Mouse (Mus musculus) erythroblast, embryonic 14.5 days (primary cell): Measurements from ENCODE around the gene Ankrd28. TPM values are rescaled to one million over a fixed set of nuclear protein-coding genes. Genes with fewer than 3 reads are reported as not detected.

Experiments used
- H3K27me3 ChIP-seq: 2 replicates; pipeline ENCODE4 v1.6.1; 2012; ENCODE audit warnings: inconsistent platforms; ENCODE audit not compliant: control insufficient read depth
- H3K36me3 ChIP-seq: 2 replicates; pipeline ENCODE4 v1.6.1; 2012; ENCODE audit warnings: mild to moderate bottlenecking, inconsistent platforms; ENCODE audit not compliant: control insufficient read depth
- H3K4me1 ChIP-seq: 2 replicates; pipeline ENCODE4 v1.6.1; 2012; ENCODE audit warnings: inconsistent platforms; ENCODE audit not compliant: control insufficient read depth
- H3K4me3 ChIP-seq: replicated peaks from 2 replicates; pipeline ENCODE3; 2012; ENCODE audit warnings: moderate library complexity, mild to moderate bottlenecking, inconsistent platforms
- H3K9me3 ChIP-seq: 2 replicates; pipeline ENCODE4 v1.6.1; 2012; ENCODE audit warnings: low read length, inconsistent platforms, mixed read lengths; ENCODE audit not compliant: control insufficient read depth
- GATA1 ChIP-seq: IDR thresholded peaks from 2 replicates; pipeline ENCODE4 v1.6.1; 2012; ENCODE audit warnings: low read length, inconsistent platforms, mixed read lengths
- TAL1 ChIP-seq: IDR thresholded peaks from 3 replicates; pipeline ENCODE4 v1.6.1; 2012; ENCODE audit warnings: low read length, inconsistent platforms, mixed read lengths
- polyA plus RNA-seq: library from polyadenylated mRNA; stranded (reverse); fragments of >175 nt; gene quantifications from 2 replicates; pipeline ENCODE4 v1.2.3, GENCODE M21; 2012

Gene Ankrd28
- polyA plus RNA-seq, 1 experiment, result 0.02 TPM

DNA sequence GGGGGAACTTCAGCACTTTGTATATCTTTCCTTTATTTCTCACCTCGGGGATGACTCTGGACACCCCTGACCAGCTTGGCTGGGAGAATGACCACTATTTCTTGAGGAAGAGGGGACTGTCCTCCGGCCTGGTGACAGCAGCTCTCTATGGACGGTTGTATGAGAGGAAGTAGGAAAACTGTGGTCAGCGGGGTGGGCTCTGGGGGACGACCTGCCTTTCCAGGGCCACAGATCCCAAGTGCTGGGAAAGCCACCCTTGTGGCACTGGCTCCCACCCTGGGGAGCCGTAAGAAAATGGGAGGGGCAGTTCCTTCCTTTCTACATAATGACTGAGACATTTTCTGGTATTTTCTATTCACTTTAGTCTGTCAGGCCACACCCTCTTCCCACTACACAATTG is 162.7 kb downstream of the Ankrd28 start:
- TF ChIP-seq GATA1 (no peak), TAL1 (no peak)
- Histone ChIP-seq H3K36me3 (peaks cover 13% of the 10 kb centered on the region), H3K4me3 (no peak overlapping the region), H3K9me3 (0 out of 2 replicates have a peak, but pooled peaks cover 3% of the 10 kb centered on the region), H3K27me3 (peaks cover 2% of the 10 kb centered on the region), H3K4me1 (peaks cover 16% of the 10 kb centered on the region)

GRCm38 (mm10) chr14:31666931-31667705 is 163.3 kb downstream of the Ankrd28 start:
- H3K4me3 ChIP-seq, result no peak overlapping the region
- H3K4me1 ChIP-seq, result peaks cover 22% of the 10 kb centered on the region
- peaks cover 9% of the 10 kb centered on the region for H3K27me3 ChIP-seq
- H3K36me3 ChIP-seq, result peaks cover 13% of the 10 kb centered on the region
- H3K9me3 ChIP-seq, result 0 out of 2 replicates have a peak, but pooled peaks cover 3% of the 10 kb centered on the region
- TF ChIP-seq GATA1 (no peak), TAL1 (no peak)

DNA sequence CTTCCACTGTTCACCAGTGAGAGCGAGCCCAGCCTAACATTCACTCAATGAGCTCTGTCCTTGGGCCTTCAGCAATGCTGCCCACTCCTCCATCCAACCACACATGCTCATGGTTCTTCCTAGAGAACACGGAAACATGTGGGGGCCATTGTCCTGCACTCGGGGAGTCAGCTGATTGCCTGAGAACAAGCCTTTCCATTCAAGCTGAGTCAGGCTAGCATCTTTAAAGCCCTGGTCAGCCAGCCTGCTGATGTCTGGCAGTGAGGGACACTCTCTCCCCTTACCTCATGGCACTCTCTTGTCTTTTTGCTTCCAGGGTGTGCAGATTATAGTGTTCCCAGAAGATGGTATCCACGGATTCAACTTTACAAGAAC is 164.9 kb downstream of the Ankrd28 start:
- Histone ChIP-seq H3K4me1 (peaks cover 31% of the 10 kb centered on the region), H3K36me3 (peaks cover 13% of the 10 kb centered on the region)

DNA sequence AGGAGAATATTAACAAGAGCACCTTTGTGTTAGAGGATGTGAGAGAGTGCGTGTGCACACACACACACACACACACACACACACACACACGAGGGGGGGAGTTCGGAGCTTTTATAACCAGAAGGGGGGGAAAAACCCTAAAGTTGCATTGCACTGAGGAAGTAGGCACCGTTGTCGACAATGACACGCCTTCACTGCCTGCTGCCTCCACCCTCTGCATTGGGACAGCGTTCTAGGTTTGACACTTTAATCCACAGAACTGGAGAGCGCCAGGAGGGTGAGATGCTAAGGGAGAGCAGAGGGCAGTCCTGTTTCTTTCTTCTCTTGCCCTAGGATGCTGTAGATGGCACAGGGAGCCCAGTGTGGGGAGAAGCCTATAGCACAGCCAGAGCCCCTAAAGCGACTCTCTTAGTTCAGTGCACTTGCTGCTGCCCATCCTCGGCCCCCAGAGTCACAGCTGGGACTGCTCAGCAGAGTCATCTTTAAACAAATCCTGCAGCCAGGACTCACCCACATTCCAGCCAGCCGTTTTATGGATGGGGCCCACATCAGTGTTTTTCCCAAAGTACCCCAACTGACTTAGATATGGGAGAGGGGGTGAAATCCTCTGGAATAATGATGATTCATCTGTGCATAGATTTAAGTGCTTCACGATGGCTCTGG is 165.4 kb downstream of the Ankrd28 start:
- Histone ChIP-seq H3K9me3 (0 out of 2 replicates have a peak, but pooled peaks cover 3% of the 10 kb centered on the region), H3K4me1 (peaks cover 31% of the 10 kb centered on the region), H3K36me3 (peaks cover 13% of the 10 kb centered on the region), H3K27me3 (peaks cover 16% of the 10 kb centered on the region), H3K4me3 (no peak overlapping the region)
- no peak for TF ChIP-seq GATA1
- TF ChIP-seq TAL1, result no peak

More for the DNA sequence above, 164.9 kb downstream of the Ankrd28 start:
- H3K9me3 ChIP-seq, result 0 out of 2 replicates have a peak, but pooled peaks cover 3% of the 10 kb centered on the region
- H3K27me3 ChIP-seq, result peaks cover 16% of the 10 kb centered on the region
- TF ChIP-seq GATA1 (no peak), TAL1 (no peak)
- H3K4me3 ChIP-seq, result no peak overlapping the region

- Histone ChIP-seq H3K4me1 (peaks cover 34% of the 10 kb centered on the region), H3K9me3 (0 out of 2 replicates have a peak, but pooled peaks cover 3% of the 10 kb centered on the region), H3K27me3 (peaks cover 16% of the 10 kb centered on the region), H3K4me3 (no peak overlapping the region), H3K36me3 (peaks cover 13% of the 10 kb centered on the region)
- no peak for TF ChIP-seq GATA1
- TF ChIP-seq TAL1, result no peak
Observed at GRCm38 (mm10) chr14:31664100-31664902, 166.2 kb downstream of the Ankrd28 start.

DNA sequence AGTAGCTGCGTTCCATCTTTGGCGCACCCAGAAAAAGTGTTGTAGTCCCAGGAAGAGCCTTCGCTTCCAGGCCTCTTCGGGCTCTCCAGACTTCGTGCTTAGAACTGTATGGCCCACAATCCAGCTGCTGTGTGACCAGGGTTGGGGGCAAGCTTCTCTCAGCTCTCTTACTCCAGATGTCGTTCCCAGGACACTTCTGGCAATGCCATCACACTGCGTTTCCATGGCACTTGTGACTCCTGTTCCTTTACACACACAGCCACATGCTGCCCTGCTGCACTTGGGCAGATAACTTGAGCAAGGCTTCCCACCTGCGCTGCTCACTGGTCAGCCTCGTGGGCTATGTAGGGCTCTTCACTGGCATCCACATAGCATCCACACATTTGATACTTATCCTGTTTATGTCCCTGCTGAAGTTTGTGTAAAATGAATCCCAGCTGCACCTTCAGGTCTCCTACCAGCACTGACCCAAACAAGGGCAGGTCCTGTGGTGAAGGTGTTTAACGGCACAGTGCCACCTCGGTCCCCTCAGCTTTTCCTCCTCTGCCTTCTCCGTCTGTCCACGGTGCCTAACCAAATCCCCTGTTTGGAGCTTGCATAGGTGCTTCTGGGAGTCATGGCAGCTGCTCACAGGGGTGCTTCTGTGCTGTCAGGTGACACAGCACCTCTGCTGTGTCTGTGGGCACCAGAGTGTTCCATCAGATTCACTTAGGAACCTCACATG is 166.9 kb downstream of the Ankrd28 start:
- Histone ChIP-seq H3K9me3 (0 out of 2 replicates have a peak, but pooled peaks cover 3% of the 10 kb centered on the region), H3K36me3 (peaks cover 13% of the 10 kb centered on the region), H3K4me1 (peaks cover 36% of the 10 kb centered on the region), H3K4me3 (no peak overlapping the region), H3K27me3 (peaks cover 16% of the 10 kb centered on the region)
- TF ChIP-seq TAL1, result no peak
- no peak for TF ChIP-seq GATA1

DNA sequence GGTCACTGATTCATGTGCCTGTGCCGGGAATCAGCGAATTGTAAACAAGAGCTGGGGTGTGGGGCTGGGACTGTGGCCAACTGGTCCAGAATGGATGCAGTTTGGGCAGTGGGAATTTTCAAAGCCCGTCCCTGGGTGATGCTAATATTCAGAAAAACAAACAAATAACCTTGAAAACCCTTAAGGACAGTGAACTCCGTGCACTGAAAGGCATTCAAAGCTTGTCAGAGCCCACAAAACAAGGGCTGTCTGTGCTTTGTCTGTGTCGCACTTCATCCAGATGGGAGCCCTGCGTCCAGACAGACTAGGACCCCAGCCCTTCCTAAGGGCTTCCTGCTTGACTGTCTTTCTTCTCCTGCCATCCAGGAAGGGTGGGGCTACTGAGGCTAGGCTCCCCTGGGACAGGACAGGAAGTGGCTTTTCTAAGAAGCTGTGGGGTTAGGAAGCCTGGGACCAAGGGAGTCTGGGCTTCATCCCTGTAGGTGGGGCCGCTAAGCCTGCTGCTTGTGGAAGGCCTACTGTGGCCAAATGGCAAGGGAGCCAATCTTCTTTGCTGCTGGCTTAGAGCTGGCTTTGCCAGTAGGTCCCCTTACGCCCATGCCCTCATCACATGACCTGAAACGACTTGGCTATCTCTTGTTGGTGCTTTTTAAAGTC is 167.8 kb downstream of the Ankrd28 start:
- H3K36me3 ChIP-seq, result peaks cover 13% of the 10 kb centered on the region
- TF ChIP-seq TAL1, result no peak
- no peak for TF ChIP-seq GATA1
- H3K9me3 ChIP-seq, result 0 out of 2 replicates have a peak, but pooled peaks cover 3% of the 10 kb centered on the region
- H3K4me3 ChIP-seq, result no peak overlapping the region
- H3K4me1 ChIP-seq, result peaks cover 38% of the 10 kb centered on the region
- peaks cover 16% of the 10 kb centered on the region for H3K27me3 ChIP-seq
